Mouse (Mus musculus): ENCODE measurements around the gene Myo19.

GRCm38 (mm10) chr11:84907081-84907480, 27.1 kb downstream of the Myo19 start:
- no peak for TF ChIP-seq GATA1 (IDR thresholded peaks at IDR 0.05; ENCODE audit: borderline replicate concordance, low read length)
- TF ChIP-seq FLI1 (IDR thresholded peaks at IDR 0.05; ENCODE audit: low read length), result no peak

Measured in megakaryocyte, embryonic 14.5 days (primary cell).